Mouse (Mus musculus) left cerebral cortex, postnatal 36 days (tissue): ENCODE results near the gene Grm2. TPM values are rescaled to one million over a fixed set of nuclear protein-coding genes. Genes with fewer than 3 reads are reported as not detected.
"Not testable (repeated sequence)": the region's sequence is repeated elsewhere in the genome, so short reads cannot be mapped to it uniquely, and the experiment has no call there.

Experiments used
- DNase-seq, 2 experiments: peaks; one replicate each; pipeline ENCODE4 v3.0.0; 2021 to 2022; ENCODE audit warnings: low spot score in 2 of 2, mixed read lengths in 1 of 2
- intact Hi-C: fragments of 180-260 bp; cut with DNase I; formaldehyde crosslinking; loops from one replicate; pipeline ENCODE4 v1.15.1; 2025
- total RNA-seq, 2 experiments: library from RNA; stranded (reverse); gene quantifications; 2 replicates each; pipeline ENCODE4 v1.2.3; 2021

Grm2 gene
- total RNA-seq, 2 experiments from 2014 or later = 53.5 to 72.7 TPM

DNA sequence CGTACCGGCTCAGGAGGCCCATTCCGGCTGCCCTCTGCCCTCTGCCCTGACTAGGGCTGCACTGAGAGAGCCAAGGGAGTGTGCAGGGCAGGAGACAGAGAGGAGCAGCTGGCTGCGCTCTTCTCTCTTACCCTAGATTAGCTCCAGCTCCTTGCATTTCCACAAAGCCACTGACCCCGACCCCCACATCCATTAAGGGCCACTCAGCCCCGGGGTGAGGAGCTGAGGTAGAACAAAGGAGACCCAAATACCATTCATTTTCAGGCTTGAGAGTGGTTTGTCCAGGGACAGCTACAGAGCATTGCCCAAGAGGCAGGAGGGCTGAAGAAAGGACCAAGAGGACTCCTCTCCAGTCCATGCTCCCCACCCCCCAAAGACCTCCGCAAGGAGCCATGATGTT, 3.6 kb upstream of the Grm2 start:
- intact Hi-C loops = no loop called here
- no peak for DNase-seq

DNA sequence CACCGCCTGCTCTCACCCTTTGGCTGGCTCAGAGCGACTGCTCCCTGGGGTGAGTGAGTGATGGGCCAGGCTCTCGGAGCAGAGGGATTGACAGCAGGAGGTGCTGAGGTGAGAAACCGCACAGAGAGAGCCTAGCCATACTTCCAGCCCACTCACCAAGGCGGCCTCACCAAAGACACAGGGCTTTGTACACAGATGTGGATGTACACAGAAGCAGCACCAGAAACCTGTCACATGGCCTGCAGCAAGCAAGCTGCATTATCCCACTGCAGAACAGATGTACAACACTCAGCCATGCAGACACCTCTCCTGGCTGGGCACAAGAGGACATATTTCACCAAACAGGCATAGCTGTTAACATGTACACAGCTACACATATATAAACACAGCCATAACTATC, 1.7 kb upstream of the Grm2 start:
- intact Hi-C loops = no loop called here
- no peak for DNase-seq

DNA sequence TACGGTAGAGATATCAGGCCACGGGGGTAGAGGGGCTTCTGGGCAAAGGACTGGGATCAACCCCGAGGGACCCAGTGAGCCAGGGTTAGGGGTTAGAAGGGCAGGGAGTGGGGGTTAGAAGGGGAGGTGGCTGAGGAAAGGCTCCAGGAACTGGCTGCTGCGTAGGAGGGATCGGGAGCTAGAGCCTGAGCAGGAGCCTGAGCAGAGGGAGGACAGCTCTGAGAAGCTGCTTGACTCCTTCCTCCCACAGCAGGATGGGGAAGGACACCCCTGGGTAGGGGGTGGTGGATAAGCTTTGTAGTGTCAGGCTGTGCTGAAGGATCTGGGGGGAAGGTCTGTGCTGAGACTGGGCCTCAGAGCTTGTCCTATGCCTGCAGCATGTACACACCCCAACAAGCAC, 938 bp upstream of the Grm2 start:
- intact Hi-C loops = no loop called here
- peak in 1 of 2 experiments; percentile 50 for DNase-seq

DNA sequence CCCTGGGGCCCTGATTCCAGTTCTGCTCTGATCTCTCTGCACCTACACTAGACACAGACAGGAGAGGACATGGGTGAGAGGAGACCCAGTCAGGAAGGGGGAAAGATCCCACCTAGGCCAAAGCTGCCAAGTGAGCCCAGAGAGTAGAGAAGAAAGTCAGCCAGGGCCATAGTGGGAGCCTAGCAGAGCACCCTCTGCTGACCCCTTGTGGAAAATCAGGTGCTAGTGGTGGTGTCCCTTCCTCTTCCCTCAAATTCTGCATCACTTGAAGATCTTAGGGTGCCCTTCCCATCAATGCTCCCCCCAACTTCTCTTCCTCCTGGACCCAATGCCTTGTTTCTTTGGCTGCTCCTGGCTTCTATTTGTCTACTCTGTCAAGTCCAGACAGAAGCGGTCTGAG, 3.2 kb downstream of the Grm2 start:
- intact Hi-C loops = no loop called here
- DNase-seq = no peak

DNA sequence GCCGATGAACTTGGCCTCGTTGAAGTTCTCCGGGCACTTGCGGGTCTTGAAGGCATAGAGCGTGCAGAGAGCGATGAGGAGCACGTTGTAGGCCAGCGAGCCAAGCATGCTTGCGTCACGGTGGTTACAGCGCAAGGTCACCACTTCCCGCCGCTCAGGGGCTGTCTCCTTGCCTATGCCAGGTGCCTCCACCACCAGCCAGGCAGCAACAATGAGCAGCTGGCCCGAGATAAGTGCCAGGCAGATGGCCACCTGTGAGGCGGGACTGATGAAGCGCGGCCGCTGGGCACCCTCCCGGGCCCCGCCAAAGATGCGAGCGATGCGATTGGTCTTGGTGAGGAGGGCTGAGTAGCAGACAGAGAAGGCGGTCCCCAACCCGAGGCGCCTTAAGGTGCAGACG, 8.7 kb downstream of the Grm2 start:
- intact Hi-C loops = no loop called here
- no peak for DNase-seq

DNA sequence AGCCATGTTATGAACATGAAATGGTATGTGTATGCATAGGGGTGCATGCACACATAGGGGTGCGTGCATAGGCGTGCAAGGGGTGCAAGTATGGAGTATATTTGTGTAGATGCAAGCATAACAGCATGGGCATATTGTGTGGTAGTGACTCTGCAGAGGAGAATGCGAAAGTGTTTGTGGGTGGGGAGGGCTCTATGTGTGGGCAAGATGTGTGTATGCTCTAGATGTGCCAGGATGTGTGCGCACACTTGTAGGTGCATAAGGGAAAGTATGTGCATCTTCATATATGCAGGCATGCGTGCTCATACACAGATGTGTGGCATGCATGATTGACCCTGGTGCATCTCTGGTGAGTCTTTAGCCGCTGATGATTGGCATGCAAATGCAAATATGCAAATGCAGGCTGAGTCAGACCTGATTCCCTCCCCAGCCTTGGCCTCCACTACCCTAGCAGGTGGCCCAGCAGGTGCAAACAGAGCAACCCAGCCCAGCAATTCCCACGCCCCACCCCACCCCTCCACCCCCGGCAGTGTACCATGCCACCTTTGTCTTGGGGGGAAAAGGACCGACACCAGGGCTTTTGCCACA, 10.1 kb downstream of the Grm2 start:
- intact Hi-C loops = no loop called here
- no peak for DNase-seq

DNA sequence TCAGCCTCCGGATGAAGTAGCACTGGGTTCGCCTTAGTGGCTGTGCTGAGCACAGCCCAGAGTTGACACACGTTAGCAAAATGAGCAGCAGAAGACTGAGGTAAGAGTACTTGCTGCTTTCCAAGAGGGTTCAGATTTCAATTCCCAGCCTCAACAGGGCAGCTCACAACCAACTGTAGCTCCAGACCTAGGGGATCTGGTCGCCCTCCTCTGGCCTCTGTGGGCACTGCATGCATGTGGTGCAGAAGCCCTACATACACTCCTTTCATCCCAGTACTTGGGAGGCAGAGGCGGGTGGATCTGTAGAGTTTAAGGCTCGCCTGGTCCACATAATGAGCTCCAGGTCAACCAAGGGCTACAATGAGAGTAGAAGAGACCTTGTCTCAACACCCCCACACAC, 12.1 kb downstream of the Grm2 start:
- intact Hi-C loops = loop anchor here (2.0 to 5.0 kb wide), 2 partner anchors 43 to 111 kb away; no protein-coding TSS in a partner anchor
- DNase-seq = no peak

DNA sequence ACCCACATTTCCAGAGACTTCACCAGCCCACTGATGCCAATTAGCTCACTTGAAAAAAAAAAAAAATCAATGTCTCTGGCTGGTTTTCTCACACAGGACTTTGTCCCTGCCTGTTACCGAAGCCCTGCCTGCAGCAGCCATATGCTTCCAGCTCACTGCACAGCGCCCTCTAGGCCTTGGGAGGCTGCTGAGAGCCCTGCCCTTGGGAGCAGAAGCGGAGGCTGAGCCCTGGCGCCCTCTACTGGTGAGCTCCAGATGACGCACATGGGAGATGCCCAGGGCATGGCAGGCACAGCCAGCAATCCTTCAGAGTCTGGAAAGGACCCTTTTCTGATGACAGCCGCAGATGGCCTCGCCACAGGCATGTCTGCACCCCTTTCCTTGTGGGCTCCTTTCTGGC, 12.8 kb downstream of the Grm2 start:
- intact Hi-C loops = loop anchor here (2.0 to 5.0 kb wide), 2 partner anchors 42 to 111 kb away; no protein-coding TSS in a partner anchor
- peak; percentile 75 for DNase-seq

DNA sequence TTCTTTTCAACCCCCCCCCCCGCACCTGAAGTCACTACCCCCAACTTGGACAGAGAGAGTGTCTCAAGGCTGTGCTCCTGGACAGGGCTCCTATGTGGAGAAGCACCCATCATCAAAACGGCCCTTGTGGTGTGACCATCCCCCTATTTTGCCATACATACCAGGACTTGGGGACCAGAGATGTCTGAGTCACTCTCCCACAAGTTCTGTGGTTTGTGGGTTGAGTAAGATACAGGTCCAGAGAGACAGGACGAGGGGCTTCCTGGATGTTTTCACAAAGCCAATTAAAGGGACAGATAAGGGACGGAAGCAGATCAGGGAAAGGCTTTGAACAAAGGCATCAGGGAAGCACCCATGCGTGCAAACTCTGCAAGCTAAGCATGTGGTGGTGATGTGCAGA, 14.5 kb downstream of the Grm2 start:
- intact Hi-C loops = loop anchor here (5.0 kb wide), 1 partner anchor 109 kb away; no protein-coding TSS in a partner anchor

DNA sequence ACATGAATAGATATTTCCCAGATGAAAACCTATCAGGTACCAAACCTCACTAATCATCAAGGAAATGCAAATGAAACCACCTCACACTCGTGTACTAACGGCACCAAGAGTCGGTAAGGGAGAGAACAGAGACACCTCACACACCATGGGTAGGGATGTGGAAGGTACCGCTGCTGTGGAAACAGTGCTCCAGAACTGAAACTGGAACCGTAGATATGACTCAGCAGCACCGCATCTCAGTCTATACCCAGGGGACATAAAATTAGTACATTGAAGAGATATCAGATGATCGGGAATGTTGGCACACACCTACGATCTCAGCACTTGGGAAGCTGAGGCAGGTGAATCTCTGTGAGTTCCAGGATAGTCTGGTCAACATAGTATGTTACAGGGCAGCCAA, 17.7 kb downstream of the Grm2 start:
- no peak for DNase-seq
- intact Hi-C loops = no loop called here

More for the DNA sequence above, 14.5 kb downstream of the Grm2 start:
- no peak for DNase-seq

DNA sequence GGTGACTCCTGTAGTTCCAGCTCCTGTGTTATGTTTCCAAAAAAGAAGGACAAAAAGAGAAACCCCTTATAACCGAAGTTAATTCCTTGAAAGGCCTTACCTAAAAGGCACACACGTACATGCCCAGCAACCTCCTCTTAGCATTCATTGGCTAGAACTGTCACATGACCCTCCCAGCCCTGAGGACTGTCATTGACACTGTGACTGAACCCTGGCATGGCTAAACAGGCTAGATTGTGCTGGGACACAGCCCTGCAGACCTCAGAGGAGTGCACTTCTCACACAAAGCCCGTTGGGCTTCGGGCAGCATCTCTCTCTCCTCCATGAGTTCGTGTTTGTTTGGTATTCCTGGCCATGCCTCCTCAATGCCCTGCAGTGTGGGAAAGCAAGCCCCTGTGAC, 23.7 kb downstream of the Grm2 start:
- intact Hi-C loops = no loop called here

DNA sequence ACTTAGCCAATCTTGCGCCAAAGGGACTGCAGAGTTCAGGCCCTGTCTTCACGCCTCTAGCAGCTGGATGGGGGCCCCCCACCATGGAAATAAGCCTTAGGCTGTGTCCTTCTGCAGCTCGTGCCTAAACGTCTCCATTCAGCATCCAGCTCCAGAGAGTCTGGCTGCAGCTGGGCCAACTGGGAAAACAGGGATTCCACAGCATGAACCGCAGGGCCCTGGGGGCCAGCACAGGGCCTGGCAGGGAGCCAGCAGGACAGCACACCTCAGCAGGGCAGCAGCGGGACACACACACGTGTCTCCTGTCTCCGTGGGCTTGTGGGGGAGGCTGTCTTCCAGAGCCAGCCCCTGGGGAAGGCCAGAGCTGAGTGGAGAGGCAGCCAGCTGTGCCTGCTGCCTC, 28.1 kb downstream of the Grm2 start:
- DNase-seq, intact Hi-C loops: not testable (repeated sequence)

More for the DNA sequence above, 23.7 kb downstream of the Grm2 start:
- DNase-seq = no peak

DNA sequence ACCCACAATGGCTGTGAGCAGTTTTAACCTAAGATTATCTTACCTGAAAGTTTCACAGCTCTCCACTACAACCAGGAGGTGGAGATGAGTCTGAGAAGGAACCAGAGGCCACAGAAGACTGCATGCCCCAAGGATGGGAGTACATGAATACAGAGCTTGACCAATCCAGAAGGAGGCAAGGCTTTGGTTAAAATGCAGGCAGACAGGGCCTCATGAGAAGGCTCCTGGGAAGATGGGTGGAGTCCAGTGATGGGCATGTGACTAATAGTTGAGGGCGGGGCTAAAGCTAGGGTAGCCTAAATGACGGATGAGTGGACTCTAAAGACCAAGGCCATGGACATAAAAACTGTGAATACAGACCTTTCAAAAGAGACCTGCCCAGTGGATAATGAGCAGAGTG, 29.6 kb downstream of the Grm2 start, which contains the start of gene Iqcf6:
Iqcf6 (plus strand) TSS at position 301 of the 400 bp plus-strand sequence.
- DNase-seq = no peak
- intact Hi-C loops = no loop called here

DNA sequence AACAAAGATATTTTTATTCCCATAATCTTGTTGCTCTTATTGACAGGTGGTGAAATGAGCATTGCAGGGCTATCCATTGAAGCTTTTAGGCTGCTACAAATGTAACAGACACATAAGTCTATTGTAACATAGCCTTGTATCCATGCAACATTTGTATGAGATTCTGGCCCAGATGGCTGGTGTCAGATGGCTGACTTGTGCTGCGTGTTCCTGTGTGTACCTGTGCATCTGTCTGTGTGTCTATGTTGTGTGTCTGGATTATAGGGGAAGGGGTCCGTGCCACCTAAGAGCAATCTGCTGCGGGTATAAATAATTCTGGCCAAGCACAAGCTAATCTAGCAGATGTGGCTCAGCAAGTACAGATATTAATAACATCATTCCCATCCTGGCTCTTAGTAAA, 38.4 kb downstream of the Grm2 start:
- intact Hi-C loops = no loop called here
- no peak for DNase-seq

DNA sequence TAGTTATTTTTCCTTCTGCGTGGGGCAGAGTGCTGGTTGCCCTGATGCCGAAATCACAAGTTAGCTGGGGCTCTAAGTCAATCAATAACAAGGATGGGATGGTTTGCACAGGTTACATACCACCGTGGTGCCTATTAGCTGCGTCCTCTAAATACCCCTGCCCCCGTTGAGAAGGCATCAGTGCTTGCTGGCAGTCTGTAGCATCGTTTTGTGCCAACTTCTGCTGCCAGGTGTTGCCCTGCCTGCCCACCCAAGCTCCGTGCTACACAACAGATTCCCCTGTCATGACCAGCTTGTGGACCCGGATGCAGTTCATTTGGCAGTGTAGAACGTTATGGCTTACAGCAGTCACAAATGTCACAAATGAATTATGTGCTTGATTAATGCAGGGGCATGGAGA, 39.6 kb downstream of the Grm2 start:
- intact Hi-C loops = no loop called here
- DNase-seq = no peak

DNA sequence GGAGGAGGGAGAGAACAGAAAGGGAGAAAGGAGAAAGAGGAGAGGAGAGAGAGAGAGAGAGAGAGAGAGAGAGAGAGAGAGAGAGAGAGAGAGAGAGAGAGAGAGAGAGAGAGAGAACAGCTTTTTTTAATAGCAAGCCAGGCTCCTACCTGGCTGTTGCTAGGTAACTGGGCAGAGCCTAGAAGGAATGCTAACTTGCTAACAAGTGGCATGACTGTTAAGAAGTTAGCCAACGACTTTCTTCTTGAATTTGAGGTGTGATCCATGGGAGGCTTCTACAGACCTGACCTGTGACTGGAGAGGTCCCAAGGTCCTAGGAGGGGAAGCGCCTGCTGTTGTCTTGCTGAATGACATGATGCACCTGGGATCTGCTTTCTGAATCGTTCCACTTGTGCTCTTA, 41.3 kb downstream of the Grm2 start:
- intact Hi-C loops = no loop called here

DNA sequence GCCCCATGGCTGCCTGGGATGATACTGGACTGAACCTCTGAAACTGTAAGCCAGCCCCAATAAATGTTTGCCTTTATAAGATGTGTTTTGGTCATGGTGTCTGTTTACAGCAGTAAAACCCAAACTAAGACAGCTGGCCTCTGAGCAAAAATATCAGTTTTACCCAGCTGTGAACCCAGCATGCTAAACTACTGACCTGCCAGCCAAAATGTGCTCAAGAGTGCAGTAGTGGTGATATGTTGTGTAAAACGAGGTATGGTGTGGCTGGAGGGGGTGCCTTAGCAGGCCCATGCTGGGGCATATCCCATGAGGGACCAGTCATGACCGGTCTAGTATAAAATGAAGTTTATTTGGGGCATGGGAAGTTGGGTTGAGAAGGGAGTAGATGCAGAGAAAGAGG, 41.9 kb downstream of the Grm2 start:
- intact Hi-C loops = no loop called here
- no peak for DNase-seq

More for the DNA sequence above, 41.3 kb downstream of the Grm2 start:
- no peak for DNase-seq

DNA sequence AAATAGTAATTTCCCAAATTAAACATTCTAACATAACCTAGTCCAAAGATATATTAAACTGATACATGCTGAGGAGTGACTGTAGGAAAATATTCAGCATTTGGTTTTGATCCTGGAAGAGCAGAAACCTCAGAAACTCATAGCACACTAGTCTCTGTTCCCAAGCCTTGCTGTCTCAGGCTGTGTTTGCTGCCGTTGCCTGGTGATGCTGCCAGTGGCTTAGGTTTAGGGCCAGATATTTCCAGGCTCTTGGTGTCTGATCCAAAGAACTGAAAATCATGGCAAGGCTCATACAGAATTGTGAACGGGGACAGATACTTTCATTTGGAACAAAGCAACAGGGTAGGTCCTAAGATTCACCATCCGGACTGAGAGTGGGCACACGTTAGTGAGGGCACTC, 45.2 kb downstream of the Grm2 start:
- intact Hi-C loops = no loop called here
- no peak for DNase-seq

DNA sequence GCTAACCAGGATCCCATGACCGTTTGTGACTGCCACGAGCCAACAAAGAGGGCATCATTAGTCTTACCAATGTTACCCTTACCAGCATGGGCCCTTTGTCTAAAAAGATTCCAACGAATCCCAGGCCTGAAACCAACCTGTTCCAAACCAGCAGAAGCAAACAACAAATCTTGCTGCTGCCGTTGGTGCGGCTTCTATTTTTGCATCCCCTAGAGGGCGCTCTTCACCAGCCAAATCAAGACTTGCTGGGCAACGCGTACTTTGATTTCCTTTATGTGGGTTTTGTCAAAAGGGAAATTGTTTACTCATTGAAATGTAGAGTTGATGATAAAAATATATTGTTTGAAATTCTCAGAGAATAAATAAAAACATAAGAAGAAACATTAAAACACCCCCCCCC, 55.3 kb downstream of the Grm2 start:
- intact Hi-C loops = loop anchor here (2.0 kb wide), 1 partner anchor 42 kb away; no protein-coding TSS in a partner anchor
- DNase-seq = peak; percentile 50 to 62

DNA sequence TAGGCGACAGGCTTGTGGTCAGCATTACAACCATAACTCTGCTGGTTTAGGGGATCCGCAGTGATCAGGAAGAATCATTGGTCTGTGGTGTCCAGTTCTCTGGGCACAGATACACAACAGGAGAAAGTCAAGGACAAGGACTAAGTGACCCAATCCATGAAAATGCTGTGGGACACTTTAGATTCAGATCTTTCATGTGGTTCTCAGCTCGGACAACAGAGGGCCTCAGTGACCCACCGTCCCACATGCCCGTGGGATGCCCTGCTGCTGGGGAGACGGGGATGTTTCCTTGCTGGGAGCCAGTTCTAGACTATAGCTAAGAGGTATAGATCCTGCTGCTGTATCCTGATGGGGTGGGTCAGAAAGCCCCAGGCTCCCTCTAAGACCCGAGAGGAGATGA, 57.4 kb downstream of the Grm2 start:
- DNase-seq = no peak
- intact Hi-C loops = loop anchor here (5.0 kb wide), 1 partner anchor 66 kb away; no protein-coding TSS in a partner anchor

DNA sequence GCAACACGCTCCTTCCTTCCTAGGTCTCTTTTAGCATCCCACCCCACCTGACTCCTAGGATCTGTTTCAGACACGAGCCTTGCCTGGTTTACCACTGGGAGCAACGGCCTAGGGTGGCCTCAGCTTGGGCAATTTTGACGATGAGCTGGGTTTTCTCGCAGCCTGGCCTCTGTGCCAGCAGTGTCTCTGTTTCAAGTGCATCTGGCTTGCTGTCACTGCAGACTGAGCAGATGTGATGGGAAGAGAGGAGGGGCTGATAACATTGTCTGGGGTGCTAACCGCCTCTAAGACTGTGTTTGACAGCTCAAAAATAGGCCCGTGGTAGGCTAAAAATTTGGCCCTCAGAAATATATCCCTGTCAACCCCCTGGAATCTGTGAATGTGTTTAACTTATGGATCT, 60.0 kb downstream of the Grm2 start:
- intact Hi-C loops = loop anchor here (5.0 kb wide), 1 partner anchor 64 kb away; no protein-coding TSS in a partner anchor
- DNase-seq = peak in 1 of 2 experiments; percentile 67

DNA sequence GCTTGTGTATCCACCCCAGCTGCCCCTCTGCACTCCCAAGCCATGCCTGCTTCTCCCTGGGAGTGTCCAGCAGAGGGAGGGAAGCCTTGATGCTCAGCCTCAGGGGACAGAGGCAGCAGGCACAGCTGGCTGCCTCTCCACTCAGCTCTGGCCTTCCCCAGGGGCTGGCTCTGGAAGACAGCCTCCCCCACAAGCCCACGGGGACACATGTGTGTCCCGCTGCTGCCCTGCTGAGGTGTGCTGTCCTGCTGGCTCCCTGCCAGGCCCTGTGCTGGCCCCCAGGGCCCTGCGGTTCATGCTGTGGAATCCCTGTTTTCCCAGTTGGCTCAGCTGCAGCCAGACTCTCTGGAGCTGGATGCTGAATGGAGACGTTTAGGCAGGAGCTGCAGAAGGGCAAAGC, 60.5 kb downstream of the Grm2 start:
- not testable (repeated sequence) for DNase-seq
- intact Hi-C loops = loop anchor here (5.0 kb wide), 1 partner anchor 63 kb away; no protein-coding TSS in a partner anchor
